Mouse (Mus musculus): ENCODE measurements at regions not wholly inside any gene's neighbourhood (a gene's known extent, or its start where the extent isn't known, plus 50 kb on each side); places are given as distances from the start of the nearest gene placed in this dataset.

GRCm38 (mm10) chr15:37127170-37127569 is 119.6 kb upstream of the Zfp706 start:
- TF ChIP-seq USF1 (IDR thresholded peaks at IDR 0.05; ENCODE audit: low read depth, low read length) = no peak
- TF ChIP-seq TBP (conservative IDR thresholded peaks at IDR 0.05; ENCODE audit: low read depth, low read length) = no peak
- TF ChIP-seq ZC3H11A (IDR thresholded peaks at IDR 0.05; ENCODE audit: low read depth, low read length) = no peak
- TF ChIP-seq EP300 (IDR thresholded peaks at IDR 0.05; ENCODE audit: low read length) = no peak
- TF ChIP-seq MXI1 (IDR thresholded peaks at IDR 0.05; ENCODE audit: low read depth, low read length) = no peak
- TF ChIP-seq PAX5 (IDR thresholded peaks at IDR 0.05; ENCODE audit: low read length) = no peak
- no peak for TF ChIP-seq CTCF (conservative IDR thresholded peaks at IDR 0.05 in 1 of 2, IDR thresholded peaks at IDR 0.05 in 1 of 2; ENCODE audit: low read depth in 2 of 2, low read length in 2 of 2)
- TF ChIP-seq ZNF384 (IDR thresholded peaks at IDR 0.05; ENCODE audit: low read depth, low read length) = peak; percentile 57; the same call in 1 of the 2 replicates
- no peak for TF ChIP-seq ETS1 (conservative IDR thresholded peaks at IDR 0.05; ENCODE audit: low read depth, low read length)
